Mouse (Mus musculus): ENCODE results near the gene St3gal5.

DNA sequence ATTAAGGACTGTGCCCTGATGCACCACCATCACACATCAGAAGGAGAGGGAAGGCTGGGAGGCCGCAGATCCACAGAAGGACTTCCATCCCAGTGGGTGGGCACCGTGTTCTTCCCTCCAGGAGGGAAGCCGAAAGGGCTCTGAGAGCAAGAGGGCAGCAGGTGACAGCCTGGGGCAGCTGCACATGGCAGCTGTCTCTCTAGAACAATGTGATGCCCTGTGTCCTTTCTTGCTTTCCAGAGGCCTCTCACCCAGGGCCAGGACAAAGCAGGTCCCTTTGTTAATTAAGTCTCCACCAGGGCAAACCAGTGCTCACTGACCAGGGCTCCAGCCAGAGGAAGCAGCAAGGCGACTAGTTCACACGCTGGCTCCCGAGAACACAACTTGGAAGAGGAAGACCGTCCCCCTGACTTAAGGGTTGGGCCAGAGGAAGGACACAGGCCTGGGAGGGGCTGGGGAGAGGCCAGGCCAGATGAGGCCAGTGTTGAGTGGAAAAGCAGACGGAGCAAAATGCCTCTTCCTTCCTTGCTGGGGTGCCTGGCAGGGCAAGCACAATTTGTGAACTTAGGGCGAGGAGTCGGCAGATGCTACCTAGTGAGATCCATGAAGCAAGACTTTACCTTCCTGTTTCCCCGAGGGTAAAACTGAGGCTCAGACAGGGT is 103.3 kb downstream of the St3gal5 start:
- TF ChIP-seq CTCF (IDR thresholded peaks at IDR 0.05; ENCODE audit: control insufficient read depth, insufficient read depth, insufficient read length) = no peak
- no peak for TF ChIP-seq MYOG (IDR thresholded peaks at IDR 0.05; ENCODE audit: control insufficient read depth, extremely low read depth, insufficient read length)
- TF ChIP-seq MAX (IDR thresholded peaks at IDR 0.05) = no peak
- peak; percentile 14 for TF ChIP-seq MYOD1 (IDR thresholded peaks at IDR 0.05; ENCODE audit: control insufficient read depth, insufficient read length, low read depth)
